In genomic region chr1:191419991-191420751, GRCm38 (mm10) we compare ENCODE assay signal across 8 mouse cellular contexts. TPM values are rescaled to one million over a fixed set of nuclear protein-coding genes. Genes with fewer than 3 reads are reported as not detected.
DNase-seq lines count a peak whose midpoint lies in the region; ATAC-seq and TF ChIP-seq lines count a peak whose summit lies in the region.

No protein-coding gene starts in this region.

- peak overlapping the region; percentile 1; the same call in 1 of the 2 replicates for H3K27ac ChIP-seq in ES-E14 (ENCODE audit: insufficient read depth, low read depth, low read length, poor library complexity, severe bottlenecking)
- 0 out of 2 replicates have a peak overlapping the region, but pooled peaks have one; percentile 37 for H3K27ac ChIP-seq in limb, embryonic 12.5 days
- no peak overlapping the region for H3K27ac ChIP-seq in hindbrain, postnatal 0 days

- WGBS in limb, embryonic 12.5 days: 18% methylated on average over 8 of the region's 8 CpGs
- 57% methylated on average over 8 of the region's 8 CpGs for WGBS in hindbrain, postnatal 0 days

- no peak overlapping the region for H3K4me3 ChIP-seq in ES-E14 (ENCODE audit: insufficient read depth in 1 of 2, low read depth in 1 of 2, low read length in 2 of 2, poor library complexity in 1 of 2, severe bottlenecking in 1 of 2)
- H3K4me3 ChIP-seq in limb, embryonic 12.5 days (replicated peaks): no peak overlapping the region
- H3K4me3 ChIP-seq in hindbrain, postnatal 0 days (ENCODE audit: low read length): no peak overlapping the region

- no peak for TF ChIP-seq CTCF in hindbrain, postnatal 0 days (IDR thresholded peaks at IDR 0.05; ENCODE audit: low read depth)

- H3K9ac ChIP-seq in ES-E14 (ENCODE audit: insufficient read depth, low read depth, low read length, poor library complexity, severe bottlenecking): no peak overlapping the region
- H3K9ac ChIP-seq in limb, embryonic 12.5 days (replicated peaks): no peak overlapping the region
- no peak overlapping the region for H3K9ac ChIP-seq in hindbrain, postnatal 0 days (replicated peaks; ENCODE audit: low read length)

- no peak for ATAC-seq in limb, embryonic 12.5 days (ENCODE audit: insufficient number of reproducible peaks, insufficient read depth, low FRiP score, low TSS enrichment, low read depth)
- no peak for ATAC-seq in hindbrain, postnatal 0 days

- no peak for DNase-seq in ES-E14 (ENCODE audit: low read depth, low spot score)
- peak; percentile 80 for DNase-seq in adrenal gland, adult 8-10 months
- DNase-seq in heart, adult 9 months (ENCODE audit: low spot score in 2 of 2): peak; percentile 74 to 87
- DNase-seq in layer of hippocampus, postnatal 36 days: no peak
- DNase-seq in left cerebral cortex, postnatal 4 days: no peak
- no peak for DNase-seq in frontal cortex, postnatal 25 days (ENCODE audit: low spot score in 2 of 2)
- no peak for DNase-seq in hindbrain, postnatal 0 days (ENCODE audit: low spot score)

- peaks cover 7 to 24% of the 10 kb centered on the region in 2 experiments for H3K4me1 ChIP-seq in ES-E14 (ENCODE audit: control insufficient read depth in 2 of 2, insufficient read depth in 2 of 2, low read length in 2 of 2, poor library complexity in 1 of 2)
- peaks cover 40% of the 10 kb centered on the region for H3K4me1 ChIP-seq in limb, embryonic 12.5 days (replicated peaks)
- H3K4me1 ChIP-seq in hindbrain, postnatal 0 days (ENCODE audit: insufficient read depth, low read length): no peaks in the 10 kb centered on the region

- H3K4me2 ChIP-seq in limb, embryonic 12.5 days: no peak overlapping the region
- no peak overlapping the region for H3K4me2 ChIP-seq in hindbrain, postnatal 0 days (ENCODE audit: low read depth, low read length)

- in situ Hi-C loops in ES-E14 (cut with MboI; ENCODE audit: low sequenced_read_pairs in 2 of 2, unreplicated experiment in 2 of 2): no loop called here

- H3K27me3 ChIP-seq in limb, embryonic 12.5 days: no peaks in the 10 kb centered on the region
- H3K27me3 ChIP-seq in hindbrain, postnatal 0 days (ENCODE audit: insufficient read depth, low read length): no peaks in the 10 kb centered on the region

- H3K36me3 ChIP-seq in ES-E14 (ENCODE audit: control insufficient read depth, insufficient read depth, low read length, poor library complexity, severe bottlenecking): no peaks in the 10 kb centered on the region
- H3K36me3 ChIP-seq in limb, embryonic 12.5 days: no peaks in the 10 kb centered on the region
- H3K36me3 ChIP-seq in hindbrain, postnatal 0 days (ENCODE audit: insufficient read depth, low read length): no peaks in the 10 kb centered on the region

- intact Hi-C loops in left cerebral cortex, postnatal 4 days (cut with DNase I): no loop called here

- H3K9me3 ChIP-seq in ES-E14 (ENCODE audit: control insufficient read depth, insufficient read depth, low read depth, low read length): no peaks in the 10 kb centered on the region
- no peaks in the 10 kb centered on the region for H3K9me3 ChIP-seq in limb, embryonic 12.5 days
- H3K9me3 ChIP-seq in hindbrain, postnatal 0 days (ENCODE audit: low read length): no peaks in the 10 kb centered on the region

TF ChIP-seq in ES-E14, 5 proteins besides CTCF, POLR2A, EP300 and RAD21:
- TF ChIP-seq ZC3H11A (IDR thresholded peaks at IDR 0.05; ENCODE audit: borderline replicate concordance, low read depth, low read length) (no peak), CHD2 (IDR thresholded peaks at IDR 0.05; ENCODE audit: low read depth, low read length) (no peak)

RNA-seq across cellular contexts. Expression of gene Ppp2r5a, which starts 17.1 kb away (rescaled TPM):
- total RNA-seq in ES-E14 (2012; rRNA removed): 47.3 and 47.5 TPM in 2 replicates
- total RNA-seq in adrenal gland, adult 8-10 months (2022): 100 to 1,000 TPM in 3 of 4 experiments, 10 to 100 TPM in 1; 91.2 to 155 (median 133) TPM
- 11.7 and 18.7 TPM in 2 replicates for polyA plus RNA-seq in limb, embryonic 12.5 days (2016; fragmentation: Nextera tagmentation; extraction: Ambion mirVana)
- 10 to 100 TPM; 68.3 to 77.4 TPM for total RNA-seq in layer of hippocampus, postnatal 36 days (2021)
- total RNA-seq in left cerebral cortex, postnatal 4 days (2021): 10 to 100 TPM; 33.5 to 35.5 TPM
- 54.0 and 65.6 TPM in 2 replicates for total RNA-seq in hindbrain, postnatal 0 days (2014; rRNA removed)
- 12.8 and 13.2 TPM in 2 replicates for polyA plus RNA-seq in hindbrain, postnatal 0 days (2015; fragmentation: Nextera tagmentation; extraction: Ambion mirVana)

Comparison
In these comparisons a context has a peak if more than half of its experiments do, and no peak if none do; other contexts are left out.
1. DNase-seq: peak in adrenal gland, adult 8-10 months (single experiment) and heart, adult 9 months (2 of 2); none in ES-E14 (single experiment), layer of hippocampus, postnatal 36 days (0 of 2), left cerebral cortex, postnatal 4 days (single experiment), frontal cortex, postnatal 25 days (0 of 2) and hindbrain, postnatal 0 days (single experiment).